Comparison of ENCODE assay signal across 8 mouse cellular contexts in the genomic region with DNA sequence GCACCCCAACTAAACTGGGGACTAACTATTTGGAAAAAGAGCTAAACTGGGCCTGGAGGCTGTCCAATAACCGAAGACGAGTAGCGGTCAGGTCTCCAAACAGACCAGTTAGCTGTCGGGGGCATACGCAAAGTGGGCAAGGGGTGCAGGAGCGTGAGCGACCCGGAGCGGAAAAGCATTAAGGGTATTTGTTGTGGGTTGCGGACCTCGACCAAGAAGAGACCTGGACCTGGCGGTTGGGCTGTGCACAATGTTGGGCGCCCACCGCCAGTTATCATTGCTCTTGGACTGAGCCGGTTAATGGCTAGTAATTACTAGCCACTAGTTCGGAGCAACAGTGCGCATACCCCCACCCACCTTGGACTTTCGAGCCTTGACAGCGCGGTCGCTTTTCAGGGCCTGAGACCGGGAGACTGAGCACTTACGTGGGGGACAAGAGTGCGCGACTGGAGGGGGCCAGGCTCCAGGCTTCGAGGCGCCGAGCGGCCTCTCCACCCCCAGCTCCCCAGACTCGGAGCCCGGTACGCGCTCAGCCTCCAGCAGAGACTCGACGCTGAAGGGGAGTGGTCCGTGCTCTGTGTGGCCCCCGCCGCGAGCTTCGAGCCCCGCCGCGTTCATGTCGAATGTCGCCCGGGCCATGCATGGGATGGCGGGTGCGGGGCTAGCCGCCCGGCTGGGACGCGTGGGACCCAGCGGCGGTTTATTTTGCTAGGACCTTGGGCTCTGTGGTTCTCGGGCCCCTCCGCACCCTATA. TPM values are rescaled to one million over a fixed set of nuclear protein-coding genes. Genes with fewer than 3 reads are reported as not detected.
DNase-seq lines count a peak whose midpoint lies in the region; ATAC-seq and TF ChIP-seq lines count a peak whose summit lies in the region.

TSS of gene Msx3 (minus strand) at position 729 of the 754 bp plus-strand sequence.

- peak within 1 kb of the TSS; percentile 41 for H3K4me3 ChIP-seq in lung, embryonic 15.5 days
- H3K4me3 ChIP-seq in embryonic facial prominence, embryonic 13.5 days = peak within 1 kb of the TSS; percentile 43
- peak within 1 kb of the TSS; percentile 41 for H3K4me3 ChIP-seq in limb, embryonic 13.5 days
- peak within 1 kb of the TSS; percentile 63 for H3K4me3 ChIP-seq in small intestine, adult 2 months (ENCODE audit: low read depth, low read length)

- WGBS in lung, embryonic 15.5 days = 1% methylated on average over 56 of the region's 56 CpGs
- under 1% methylated on average over 56 of the region's 56 CpGs for WGBS in embryonic facial prominence, embryonic 13.5 days
- under 1% methylated on average over 56 of the region's 56 CpGs for WGBS in limb, embryonic 13.5 days
- 2% methylated on average over 56 of the region's 56 CpGs for WGBS in small intestine, adult 2 months

- H3K9me3 ChIP-seq in lung, embryonic 15.5 days = no peaks in the 10 kb centered on the region
- H3K9me3 ChIP-seq in embryonic facial prominence, embryonic 13.5 days = no peaks in the 10 kb centered on the region
- H3K9me3 ChIP-seq in limb, embryonic 13.5 days = no peaks in the 10 kb centered on the region

- H3K9ac ChIP-seq in lung, embryonic 15.5 days = peak within 1 kb of the TSS; percentile 14; the same call in 1 of the 2 replicates
- H3K9ac ChIP-seq in embryonic facial prominence, embryonic 13.5 days = peak within 1 kb of the TSS; percentile 59; the same call in 1 of the 2 replicates
- 0 out of 2 replicates have a peak within 1 kb of the TSS, but pooled peaks have one; percentile 45 for H3K9ac ChIP-seq in limb, embryonic 13.5 days

- DNase-seq in lung, postnatal 4 days = no peak
- no peak for DNase-seq in ovary, postnatal 14 days (ENCODE audit: low spot score)
- no peak for DNase-seq in Muller cell, postnatal 12 days (ENCODE audit: inconsistent ontology term)
- DNase-seq in right cerebral cortex, adult 2 months (ENCODE audit: low spot score in 2 of 2) = no peak

- peak; percentile 11; the same call in 1 of the 2 replicates for ATAC-seq in lung, embryonic 15.5 days (ENCODE audit: borderline replicate concordance, extremely low read depth, low FRiP score, low TSS enrichment)
- peak; percentile 34; the same call in 1 of the 2 replicates for ATAC-seq in embryonic facial prominence, embryonic 13.5 days (ENCODE audit: insufficient number of reproducible peaks, insufficient read depth, low FRiP score, low TSS enrichment, low read depth)
- peak; percentile 44 for ATAC-seq in limb, embryonic 13.5 days (ENCODE audit: low FRiP score, low read depth)

- peak within 1 kb of the TSS; percentile 82 for H3K4me2 ChIP-seq in lung, embryonic 15.5 days
- peak within 1 kb of the TSS; percentile 71 for H3K4me2 ChIP-seq in embryonic facial prominence, embryonic 13.5 days
- H3K4me2 ChIP-seq in limb, embryonic 13.5 days (replicated peaks) = peak within 1 kb of the TSS; percentile 68

- H3K36me3 ChIP-seq in lung, embryonic 15.5 days = no peaks in the 10 kb centered on the region
- no peaks in the 10 kb centered on the region for H3K36me3 ChIP-seq in embryonic facial prominence, embryonic 13.5 days
- H3K36me3 ChIP-seq in limb, embryonic 13.5 days = no peaks in the 10 kb centered on the region
- no peaks in the 10 kb centered on the region for H3K36me3 ChIP-seq in small intestine, adult 2 months (ENCODE audit: control insufficient read depth, insufficient read depth, low read length)

- H3K27me3 ChIP-seq in lung, embryonic 15.5 days = peaks cover 94% of the 10 kb centered on the region
- peaks cover 97% of the 10 kb centered on the region for H3K27me3 ChIP-seq in embryonic facial prominence, embryonic 13.5 days
- H3K27me3 ChIP-seq in limb, embryonic 13.5 days = peaks cover 99% of the 10 kb centered on the region
- H3K27me3 ChIP-seq in small intestine, adult 2 months (ENCODE audit: control insufficient read depth, insufficient read depth, low read length) = peaks cover 49% of the 10 kb centered on the region

- no peak for TF ChIP-seq CTCF in small intestine, adult 2 months (IDR thresholded peaks at IDR 0.05; ENCODE audit: extremely low read depth, insufficient read length, insufficient replicate concordance, low read depth, low read length)

- TF ChIP-seq POLR2A in small intestine, adult 2 months (IDR thresholded peaks at IDR 0.05; ENCODE audit: low read depth, low read length) = no peak

- H3K4me1 ChIP-seq in lung, embryonic 15.5 days = peaks cover 24% of the 10 kb centered on the region
- H3K4me1 ChIP-seq in embryonic facial prominence, embryonic 13.5 days = peaks cover 23% of the 10 kb centered on the region
- H3K4me1 ChIP-seq in limb, embryonic 13.5 days = peaks cover 23% of the 10 kb centered on the region
- H3K4me1 ChIP-seq in small intestine, adult 2 months (ENCODE audit: control insufficient read depth, insufficient read depth, insufficient read length, low read length) = peaks cover 18% of the 10 kb centered on the region

- no peak within 1 kb of the TSS for H3K27ac ChIP-seq in lung, embryonic 15.5 days
- H3K27ac ChIP-seq in embryonic facial prominence, embryonic 13.5 days = no peak within 1 kb of the TSS
- H3K27ac ChIP-seq in limb, embryonic 13.5 days = no peak within 1 kb of the TSS
- no peak within 1 kb of the TSS for H3K27ac ChIP-seq in small intestine, adult 2 months (ENCODE audit: insufficient read depth, low read depth, low read length)

RNA-seq across cellular contexts. Expression of gene Msx3, which starts in this region (rescaled TPM):
- not detected in 2 replicates for polyA plus RNA-seq in lung, embryonic 15.5 days (2015; fragmentation: Nextera tagmentation; extraction: Ambion mirVana)
- polyA plus RNA-seq in embryonic facial prominence, embryonic 13.5 days (2015; fragmentation: Nextera tagmentation; extraction: Ambion mirVana) = 0.20 TPM in 1 of 2 replicates, not detected in the other
- not detected in 2 replicates for polyA plus RNA-seq in limb, embryonic 13.5 days (2015; fragmentation: Nextera tagmentation; extraction: Ambion mirVana)
- 0.10 TPM in 1 of 2 replicates, not detected in the other for polyA plus RNA-seq in small intestine, adult 2 months (2012; rRNA removed)

Comparison
In these comparisons a context has a peak if more than half of its experiments do, and no peak if none do; other contexts are left out.
1. Peak in ATAC-seq, H3K4me3 ChIP-seq, H3K9ac ChIP-seq and H3K4me2 ChIP-seq in lung, embryonic 15.5 days; RNA of the gene not detected or under 1 TPM.
2. Peak in ATAC-seq, H3K4me3 ChIP-seq, H3K9ac ChIP-seq and H3K4me2 ChIP-seq in embryonic facial prominence, embryonic 13.5 days; RNA of the gene not detected or under 1 TPM.
3. Peak in ATAC-seq, H3K4me3 ChIP-seq, H3K9ac ChIP-seq and H3K4me2 ChIP-seq in limb, embryonic 13.5 days; RNA of the gene not detected or under 1 TPM.